Mouse (Mus musculus) forebrain, embryonic 15.5 days (tissue): ENCODE results near the gene Cdh23. TPM values are rescaled to one million over a fixed set of nuclear protein-coding genes. Genes with fewer than 3 reads are reported as not detected.

Source experiments
- ATAC-seq: fragments of 200-750 bp; cut with Nextera tagmentation; replicated peaks from 2 replicates; pipeline ENCODE4 v1.8.0; 2017; ENCODE audit warnings: mild to moderate bottlenecking, moderate TSS enrichment, moderate library complexity
- H3K27ac ChIP-seq: fragments of 300-500 bp; sonication (generic); replicated peaks from 2 replicates; pipeline ENCODE4 v1.5.1; 2015; ENCODE audit warnings: mild to moderate bottlenecking, inconsistent platforms
- H3K27me3 ChIP-seq: fragments of 300-500 bp; sonication (generic); 2 replicates; pipeline ENCODE4 v1.6.1; 2015; ENCODE audit warnings: inconsistent platforms
- H3K36me3 ChIP-seq: fragments of 300-500 bp; sonication (generic); 2 replicates; pipeline ENCODE4 v1.6.1; 2015; ENCODE audit warnings: mild to moderate bottlenecking, inconsistent platforms
- H3K4me1 ChIP-seq: fragments of 300-500 bp; sonication (generic); 2 replicates; pipeline ENCODE4 v1.6.1; 2015; ENCODE audit warnings: inconsistent platforms
- H3K4me2 ChIP-seq: fragments of 300-500 bp; sonication (generic); replicated peaks from 2 replicates; pipeline ENCODE4 v1.6.1; 2015; ENCODE audit warnings: mild to moderate bottlenecking, inconsistent platforms
- H3K4me3 ChIP-seq: fragments of 300-500 bp; sonication (generic); 2 replicates; pipeline ENCODE4 v1.5.1; 2015; ENCODE audit warnings: mild to moderate bottlenecking, inconsistent platforms
- H3K9ac ChIP-seq: fragments of 300-500 bp; sonication (generic); replicated peaks from 2 replicates; pipeline ENCODE4 v1.6.1; 2015; ENCODE audit warnings: mild to moderate bottlenecking, inconsistent platforms
- H3K9me3 ChIP-seq: fragments of 300-500 bp; sonication (generic); 2 replicates; pipeline ENCODE4 v1.6.1; 2016; ENCODE audit warnings: inconsistent platforms
- WGBS: fragments of 180-500 bp; shearing (Covaris S2); methylation state at CpG from one replicate; pipeline ENCODE4 v1.1.7; 2015; ENCODE audit warnings: mixed read lengths; 5-methylcytosine and 5-hydroxymethylcytosine counted together
- polyA plus RNA-seq: library from polyadenylated mRNA; unstranded; fragments of >200 nt; fragmentation: Nextera tagmentation; extraction: Ambion mirVana; gene quantifications from 2 replicates; pipeline ENCODE4 v1.2.1, GENCODE M21; 2015

Cdh23 gene
- polyA plus RNA-seq, 1 experiment from 2014 or later: 1.2 TPM

DNA sequence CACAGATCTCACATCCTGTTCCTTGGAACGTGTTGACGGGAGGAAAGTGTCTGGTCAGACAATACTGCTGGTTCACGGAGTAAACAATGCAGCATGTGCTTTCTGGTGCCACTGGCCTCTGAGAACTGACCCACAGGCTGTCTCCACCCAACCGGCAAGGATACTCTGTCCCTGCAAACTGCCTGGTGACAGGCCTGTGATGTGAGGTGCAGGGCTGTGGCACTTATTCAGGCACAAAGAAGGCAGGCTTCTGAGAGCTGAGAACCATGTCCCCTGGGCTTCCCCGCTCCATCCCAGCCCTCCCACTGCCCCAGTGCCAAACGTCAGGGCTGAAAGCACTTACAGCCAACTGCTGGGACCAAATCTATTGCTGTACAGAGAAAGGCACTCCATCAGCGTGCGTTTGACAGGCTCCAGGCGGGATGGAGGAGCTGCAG is 137.8 kb downstream of the Cdh23 start:
- Histone ChIP-seq H3K27me3 (no peaks in the 10 kb centered on the region), H3K4me2 (no peak overlapping the region), H3K9ac (no peak overlapping the region), H3K36me3 (no peaks in the 10 kb centered on the region), H3K4me1 (peaks cover 15% of the 10 kb centered on the region; the same call in 1 of the 2 replicates), H3K4me3 (no peak overlapping the region), H3K9me3 (no peaks in the 10 kb centered on the region), H3K27ac (no peak overlapping the region)
- 0 out of 2 replicates have a peak, but pooled peaks have one; percentile 6 for ATAC-seq
- 23% methylated on average over 9 of the region's 9 CpGs for WGBS

DNA sequence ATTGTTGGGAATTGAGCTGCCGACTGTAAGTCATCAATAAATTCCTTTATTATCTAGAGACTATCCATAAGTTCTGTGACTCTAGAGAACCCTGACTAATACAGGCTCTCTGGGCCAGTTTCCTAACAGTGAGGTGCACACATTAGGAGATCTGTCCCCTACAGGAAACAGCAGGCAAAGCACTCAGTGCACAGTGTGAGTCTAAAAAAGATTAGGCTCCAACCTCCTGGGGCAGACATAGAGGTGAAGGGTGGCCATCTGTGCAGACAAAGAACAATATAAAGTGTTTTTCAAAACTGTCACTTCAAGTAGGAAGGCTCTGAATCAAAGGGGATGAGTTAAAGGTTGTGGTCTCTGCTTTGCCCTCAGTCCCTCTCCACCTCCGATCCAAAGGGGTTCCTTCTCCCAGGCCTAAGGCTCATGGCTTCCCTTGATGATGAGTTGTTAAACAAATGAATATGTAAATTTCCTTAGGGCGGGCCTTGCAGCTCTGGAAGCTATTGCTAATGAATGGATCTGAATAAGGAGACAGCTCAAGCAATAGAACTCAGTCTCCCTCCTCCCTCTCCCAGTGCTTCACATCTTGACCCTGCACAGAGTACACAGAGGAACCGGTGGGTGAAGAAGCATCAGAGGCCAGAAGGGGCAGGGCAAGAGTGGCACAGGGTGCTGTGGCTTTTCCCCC is 143.2 kb downstream of the Cdh23 start:
- 52% methylated on average over 4 of the region's 4 CpGs for WGBS
- Histone ChIP-seq H3K9ac (no peak overlapping the region), H3K9me3 (no peaks in the 10 kb centered on the region), H3K36me3 (no peaks in the 10 kb centered on the region), H3K4me2 (no peak overlapping the region), H3K27ac (no peak overlapping the region), H3K27me3 (no peaks in the 10 kb centered on the region), H3K4me3 (no peak overlapping the region), H3K4me1 (peaks cover 10% of the 10 kb centered on the region; the same call in 1 of the 2 replicates)
- ATAC-seq: no peak

DNA sequence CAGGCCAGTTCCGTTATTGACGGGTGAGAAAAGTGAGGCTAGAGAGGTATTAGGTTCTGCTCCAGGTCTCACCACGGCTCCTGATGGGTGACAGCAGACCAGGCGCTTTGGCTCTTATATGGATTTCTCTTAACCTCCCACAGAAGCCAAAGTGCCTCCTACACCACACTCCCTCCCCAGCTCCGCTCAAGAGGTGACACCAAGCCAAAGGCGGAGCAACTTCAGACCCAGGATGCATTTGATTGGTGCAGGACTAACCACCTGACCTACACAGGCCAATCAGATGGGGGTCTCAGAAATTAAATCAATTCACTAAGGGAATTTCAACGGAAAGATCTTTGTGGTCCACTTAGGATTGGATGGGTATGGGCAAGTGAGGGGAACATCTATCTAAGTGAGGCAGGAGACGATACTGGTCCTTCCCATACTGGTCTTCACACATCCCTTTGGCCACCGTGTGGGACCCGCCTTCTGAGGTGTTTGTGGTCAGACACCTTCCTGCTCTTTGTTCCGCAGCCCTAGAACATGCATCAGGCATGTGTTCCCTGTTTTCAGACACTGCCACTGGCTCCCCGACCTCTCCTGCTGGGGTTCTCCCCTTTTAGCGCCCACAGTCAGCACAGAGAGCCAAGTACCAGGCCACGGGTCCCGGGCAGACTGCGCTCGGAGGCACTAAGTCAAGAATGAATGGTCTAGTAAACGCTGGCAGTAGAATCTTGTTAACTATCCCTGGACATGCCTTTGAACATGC is 157.0 kb downstream of the Cdh23 start:
- no peak overlapping the region for H3K9ac ChIP-seq
- no peaks in the 10 kb centered on the region for H3K9me3 ChIP-seq
- no peak for ATAC-seq
- no peak overlapping the region for H3K4me3 ChIP-seq
- no peaks in the 10 kb centered on the region for H3K36me3 ChIP-seq
- H3K4me2 ChIP-seq: no peak overlapping the region
- H3K4me1 ChIP-seq: 0 out of 2 replicates have a peak, but pooled peaks cover 2% of the 10 kb centered on the region
- WGBS: 87% methylated on average over 18 of the region's 18 CpGs
- no peaks in the 10 kb centered on the region for H3K27me3 ChIP-seq
- H3K27ac ChIP-seq: no peak overlapping the region

DNA sequence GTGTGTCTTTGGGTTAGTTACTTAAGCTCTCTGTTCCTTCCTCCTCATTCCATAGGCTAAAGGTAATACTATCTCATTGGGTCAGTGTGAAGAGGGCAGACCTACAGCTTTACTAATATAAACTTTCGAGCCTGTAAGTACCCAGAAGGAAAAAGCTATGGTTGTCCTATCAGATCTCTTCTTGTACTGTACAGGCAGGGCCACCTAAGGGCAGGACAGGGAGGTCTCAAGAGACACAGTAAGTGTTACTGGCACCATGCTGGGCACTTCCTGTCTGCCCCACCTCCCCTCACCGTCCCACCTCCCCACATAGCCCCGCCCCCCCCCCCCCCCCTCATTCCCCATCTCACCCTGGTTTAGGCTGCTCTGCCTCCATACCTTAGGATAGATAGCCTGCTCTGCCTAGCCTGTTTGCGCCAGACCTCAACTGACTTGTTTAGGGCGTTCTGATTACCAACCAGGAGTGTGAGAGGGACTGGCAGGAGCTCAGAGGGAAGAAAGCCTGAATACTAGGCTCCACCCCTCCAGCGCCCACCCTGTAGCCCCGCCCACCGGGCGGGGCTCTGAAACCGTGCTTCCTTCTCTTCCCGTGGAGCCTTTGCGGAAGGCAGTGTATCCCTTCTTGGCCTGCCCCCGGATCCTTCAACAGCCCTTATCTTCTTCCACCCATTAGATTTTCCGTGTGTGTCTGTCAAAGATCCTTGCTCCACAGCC is 160.0 kb downstream of the Cdh23 start:
- Histone ChIP-seq H3K27ac (no peak overlapping the region), H3K9ac (no peak overlapping the region), H3K36me3 (no peaks in the 10 kb centered on the region), H3K4me2 (no peak overlapping the region), H3K4me1 (0 out of 2 replicates have a peak, but pooled peaks cover 2% of the 10 kb centered on the region), H3K4me3 (no peak overlapping the region), H3K27me3 (no peaks in the 10 kb centered on the region), H3K9me3 (no peaks in the 10 kb centered on the region)
- WGBS: 15% methylated on average over 13 of the region's 14 CpGs
- ATAC-seq: no peak

DNA sequence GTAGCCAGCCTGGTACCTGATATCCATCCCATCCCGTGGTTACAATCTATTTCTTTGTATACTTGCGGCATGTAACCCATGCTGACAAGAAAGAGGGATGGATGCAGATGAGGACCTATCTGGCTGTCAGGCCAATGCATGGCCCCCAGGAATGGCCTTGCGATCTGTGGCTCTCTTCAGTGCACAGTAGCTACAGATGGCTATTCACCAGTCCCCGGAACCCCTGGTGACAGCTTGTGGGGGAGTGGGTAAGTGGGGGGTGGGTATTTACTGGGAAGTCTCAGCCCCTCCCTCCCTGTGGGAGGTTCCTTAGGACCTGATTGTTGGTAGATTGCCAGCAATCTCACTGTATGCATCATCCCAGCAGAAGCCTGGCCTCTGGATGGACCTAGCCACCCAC is 163.8 kb downstream of the Cdh23 start:
- no peak overlapping the region for H3K9ac ChIP-seq
- H3K27ac ChIP-seq: no peak overlapping the region
- H3K27me3 ChIP-seq: no peaks in the 10 kb centered on the region
- 0 out of 2 replicates have a peak, but pooled peaks cover 2% of the 10 kb centered on the region for H3K4me1 ChIP-seq
- H3K4me3 ChIP-seq: no peak overlapping the region
- H3K4me2 ChIP-seq: no peak overlapping the region
- no peak for ATAC-seq
- no peaks in the 10 kb centered on the region for H3K9me3 ChIP-seq
- H3K36me3 ChIP-seq: no peaks in the 10 kb centered on the region
- WGBS: 65% methylated on average over 4 of the region's 4 CpGs

DNA sequence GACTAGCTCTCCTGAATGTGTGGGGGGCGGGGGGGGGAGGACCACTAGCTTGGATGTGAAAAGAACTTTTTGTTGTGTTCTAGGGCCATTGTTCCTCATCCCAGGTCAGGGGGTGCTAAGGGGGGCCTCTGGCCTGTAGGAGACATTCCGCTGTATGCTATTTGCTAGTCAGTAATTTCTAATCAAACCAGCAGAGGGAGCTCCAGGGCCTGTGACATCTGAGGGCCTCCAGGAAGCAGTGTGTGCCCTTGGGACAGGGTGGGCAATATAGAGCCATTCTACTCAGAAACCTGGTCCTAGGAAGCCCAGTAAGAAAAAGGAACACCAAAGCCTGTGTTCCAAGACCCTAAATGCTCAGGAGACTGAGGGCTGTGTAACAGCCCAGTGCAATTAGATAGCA is 164.9 kb downstream of the Cdh23 start:
- H3K36me3 ChIP-seq: no peaks in the 10 kb centered on the region
- no peaks in the 10 kb centered on the region for H3K4me1 ChIP-seq
- no peaks in the 10 kb centered on the region for H3K27me3 ChIP-seq
- no peak overlapping the region for H3K4me3 ChIP-seq
- no peak overlapping the region for H3K9ac ChIP-seq
- ATAC-seq: peak; percentile 59
- H3K4me2 ChIP-seq: no peak overlapping the region
- H3K27ac ChIP-seq: no peak overlapping the region
- H3K9me3 ChIP-seq: no peaks in the 10 kb centered on the region
- 21% methylated on average over 2 of the region's 2 CpGs for WGBS

DNA sequence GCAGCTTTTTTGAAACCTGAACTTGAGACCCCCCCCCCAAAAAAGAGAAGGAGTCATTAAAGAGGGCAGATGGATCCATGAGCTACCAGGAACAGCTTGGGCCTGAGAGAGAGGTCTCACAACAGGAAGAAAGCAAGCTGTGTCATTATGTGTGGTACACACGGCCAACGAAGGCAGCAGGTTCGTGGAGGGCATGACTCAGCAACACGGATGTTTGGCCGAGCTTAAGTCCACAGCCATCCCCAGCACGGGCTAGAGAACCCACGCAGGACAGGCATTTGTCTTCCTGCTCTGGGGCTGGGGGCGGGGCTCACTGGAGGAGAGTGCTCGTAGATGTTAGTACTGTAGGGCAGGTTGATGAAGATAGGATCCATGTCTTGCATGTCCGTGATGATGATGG is 165.7 kb downstream of the Cdh23 start:
- Histone ChIP-seq H3K9ac (no peak overlapping the region), H3K27me3 (no peaks in the 10 kb centered on the region), H3K9me3 (no peaks in the 10 kb centered on the region), H3K4me1 (no peaks in the 10 kb centered on the region), H3K4me3 (no peak overlapping the region), H3K27ac (no peak overlapping the region), H3K4me2 (no peak overlapping the region), H3K36me3 (no peaks in the 10 kb centered on the region)
- WGBS: 79% methylated on average over 10 of the region's 10 CpGs
- no peak for ATAC-seq

DNA sequence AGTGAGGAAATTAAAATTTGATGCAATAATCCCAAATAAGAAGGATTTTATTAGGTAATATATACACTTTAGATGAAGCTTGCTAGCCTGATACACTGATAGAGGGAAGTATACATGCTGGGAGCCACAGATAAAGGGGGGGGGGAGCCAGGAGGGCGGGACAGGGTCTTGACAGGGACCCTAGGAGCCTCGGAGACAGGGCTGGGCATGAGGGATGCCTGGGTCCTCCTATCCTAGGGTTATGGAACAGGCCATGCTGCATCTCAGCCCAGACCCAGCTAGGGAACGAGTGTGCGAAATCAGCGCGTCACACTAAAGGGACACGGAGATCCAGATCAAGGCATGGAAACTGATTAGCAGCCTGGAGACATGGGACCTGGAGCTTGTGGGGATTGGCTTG is 168.3 kb downstream of the Cdh23 start:
- Histone ChIP-seq H3K36me3 (no peaks in the 10 kb centered on the region), H3K9ac (no peak overlapping the region), H3K4me1 (no peaks in the 10 kb centered on the region), H3K9me3 (no peaks in the 10 kb centered on the region), H3K4me2 (no peak overlapping the region), H3K4me3 (no peak overlapping the region), H3K27me3 (no peaks in the 10 kb centered on the region), H3K27ac (no peak overlapping the region)
- 80% methylated on average over 7 of the region's 7 CpGs for WGBS
- no peak for ATAC-seq

DNA sequence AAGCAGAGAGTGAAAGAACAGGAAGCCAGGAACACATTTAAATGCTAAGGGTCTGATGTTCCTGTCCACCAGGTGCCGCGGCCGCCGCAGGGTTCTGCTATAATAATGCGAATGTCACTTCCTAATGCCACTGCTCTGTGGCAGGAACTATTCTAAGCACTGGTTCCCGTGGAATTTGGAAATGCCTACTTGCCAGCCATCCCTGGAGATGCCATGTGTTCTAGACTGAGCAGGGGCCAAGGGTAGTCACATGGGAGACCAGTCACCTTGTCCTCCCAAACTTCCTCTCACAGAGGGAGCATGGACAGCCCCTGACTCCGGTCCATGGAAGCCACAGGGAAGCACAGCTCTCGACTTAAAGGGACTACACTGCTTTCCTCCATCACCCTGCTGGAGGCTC is 171.2 kb downstream of the Cdh23 start:
- Histone ChIP-seq H3K27ac (no peak overlapping the region), H3K36me3 (no peaks in the 10 kb centered on the region), H3K27me3 (no peaks in the 10 kb centered on the region), H3K4me2 (no peak overlapping the region), H3K9ac (no peak overlapping the region), H3K4me3 (no peak overlapping the region), H3K9me3 (no peaks in the 10 kb centered on the region), H3K4me1 (no peaks in the 10 kb centered on the region)
- ATAC-seq: no peak
- WGBS: 84% methylated on average over 8 of the region's 8 CpGs

DNA sequence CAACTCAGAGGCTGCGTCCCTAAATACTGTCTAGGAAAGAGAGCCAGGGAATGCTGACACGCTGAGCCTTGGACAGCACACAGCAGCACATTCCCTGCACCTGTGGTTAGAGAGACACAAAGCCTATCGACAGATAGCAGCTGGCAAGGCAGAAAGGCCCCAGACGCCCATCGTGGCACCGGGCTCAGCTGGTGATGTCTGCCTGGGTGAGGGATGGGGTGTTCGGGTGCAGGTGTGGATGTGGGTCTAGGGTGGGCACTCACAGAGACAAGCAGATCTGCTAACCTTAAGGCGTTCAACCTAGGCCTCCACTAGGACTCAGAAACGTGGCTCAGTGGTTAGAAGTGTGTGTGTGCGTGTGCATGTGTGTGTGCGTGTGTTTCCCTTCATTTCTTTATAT is 180.0 kb downstream of the Cdh23 start:
- Histone ChIP-seq H3K4me3 (no peak overlapping the region), H3K27ac (no peak overlapping the region), H3K4me2 (no peak overlapping the region), H3K9me3 (no peaks in the 10 kb centered on the region), H3K27me3 (no peaks in the 10 kb centered on the region), H3K36me3 (no peaks in the 10 kb centered on the region), H3K4me1 (no peaks in the 10 kb centered on the region), H3K9ac (no peak overlapping the region)
- 85% methylated on average over 11 of the region's 11 CpGs for WGBS
- ATAC-seq: no peak

DNA sequence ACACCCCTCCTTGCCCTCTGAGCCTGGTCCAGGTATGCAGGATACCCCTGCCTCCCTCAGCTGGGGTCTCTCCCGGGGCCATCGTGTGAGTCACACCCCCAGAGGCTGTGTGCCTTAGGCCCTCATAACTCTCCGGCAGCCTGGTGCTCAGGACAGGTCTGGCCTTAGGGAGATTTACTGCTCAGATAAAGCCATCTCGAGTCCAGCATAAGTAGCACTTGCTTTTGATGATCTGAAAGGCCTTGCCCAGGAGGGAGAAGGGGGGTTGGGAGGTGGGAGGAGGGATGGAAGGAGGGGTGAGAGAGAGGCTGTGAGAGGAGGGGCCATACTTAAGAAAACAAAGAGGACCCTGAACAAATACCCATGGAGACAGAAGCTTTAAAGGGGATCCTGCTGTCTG is 197.8 kb downstream of the Cdh23 start:
- ATAC-seq: no peak
- Histone ChIP-seq H3K4me1 (no peaks in the 10 kb centered on the region), H3K27me3 (no peaks in the 10 kb centered on the region), H3K4me3 (no peak overlapping the region), H3K36me3 (no peaks in the 10 kb centered on the region), H3K4me2 (no peak overlapping the region), H3K9me3 (no peaks in the 10 kb centered on the region), H3K27ac (no peak overlapping the region), H3K9ac (no peak overlapping the region)
- WGBS: 17% methylated on average over 4 of the region's 4 CpGs

DNA sequence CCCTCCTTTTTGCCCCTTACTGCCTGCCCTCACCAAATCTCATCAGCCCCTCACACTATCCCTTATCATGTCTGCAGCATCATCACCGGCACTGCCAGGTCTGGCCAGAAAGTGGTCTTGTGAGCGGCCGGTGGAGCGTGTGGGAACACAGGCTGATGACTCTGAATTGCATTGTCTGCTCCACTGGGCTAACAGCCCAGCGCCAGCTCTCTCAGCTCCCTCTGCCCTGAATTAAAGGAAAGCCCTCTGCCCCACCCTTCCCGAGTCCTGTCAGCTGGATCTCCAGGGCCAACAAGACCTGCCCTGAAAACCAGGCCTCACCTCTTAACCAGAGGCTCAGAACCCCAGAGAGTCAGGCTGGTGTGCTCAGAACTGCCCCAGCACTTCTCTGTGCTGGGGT is 201.2 kb downstream of the Cdh23 start:
- Histone ChIP-seq H3K27ac (no peak overlapping the region), H3K9ac (no peak overlapping the region), H3K36me3 (no peaks in the 10 kb centered on the region), H3K9me3 (no peaks in the 10 kb centered on the region), H3K4me3 (no peak overlapping the region), H3K4me2 (no peak overlapping the region), H3K4me1 (peaks cover 4% of the 10 kb centered on the region; the same call in 1 of the 2 replicates), H3K27me3 (no peaks in the 10 kb centered on the region)
- no peak for ATAC-seq
- 4% methylated on average over 6 of the region's 6 CpGs for WGBS
